Mouse (Mus musculus) liver, embryonic 12.5 days (tissue): Measurements from ENCODE around the gene Spg7. TPM values are rescaled to one million over a fixed set of nuclear protein-coding genes. Genes with fewer than 3 reads are reported as not detected.

Experiments
- ATAC-seq: fragments of 200-750 bp; cut with Nextera tagmentation; 2 replicates; pipeline ENCODE4 v1.8.0; 2017; ENCODE audit warnings: moderate number of reproducible peaks, mild to moderate bottlenecking, moderate library complexity
- H3K27ac ChIP-seq: fragments of 300-500 bp; sonication (generic); 2 replicates; pipeline ENCODE4 v1.5.1; 2016; ENCODE audit warnings: mild to moderate bottlenecking
- H3K27me3 ChIP-seq: fragments of 300-500 bp; sonication (generic); replicated peaks from 2 replicates; pipeline ENCODE4 v1.6.1; 2016; ENCODE audit warnings: mild to moderate bottlenecking, moderate library complexity
- H3K36me3 ChIP-seq: fragments of 300-500 bp; sonication (generic); 2 replicates; pipeline ENCODE4 v1.6.1; 2016; ENCODE audit warnings: mild to moderate bottlenecking, moderate library complexity
- H3K4me1 ChIP-seq: fragments of 300-500 bp; sonication (generic); 2 replicates; pipeline ENCODE4 v1.6.1; 2016
- H3K4me2 ChIP-seq: fragments of 300-500 bp; sonication (generic); 2 replicates; pipeline ENCODE4 v1.6.1; 2016; ENCODE audit warnings: mild to moderate bottlenecking, moderate library complexity
- H3K4me3 ChIP-seq: fragments of 300-500 bp; sonication (generic); 2 replicates; pipeline ENCODE4 v1.5.1; 2016; ENCODE audit warnings: mild to moderate bottlenecking, moderate library complexity
- H3K9ac ChIP-seq: fragments of 300-500 bp; sonication (generic); 2 replicates; pipeline ENCODE4 v1.6.1; 2016; ENCODE audit warnings: mild to moderate bottlenecking, moderate library complexity
- H3K9me3 ChIP-seq: fragments of 300-500 bp; sonication (generic); replicated peaks from 2 replicates; pipeline ENCODE4 v1.6.1; 2016; ENCODE audit warnings: mild to moderate bottlenecking, moderate library complexity
- WGBS: fragments of 180-500 bp; shearing (Covaris S2); methylation state at CpG from one replicate; pipeline ENCODE4 v1.1.7; 2016; ENCODE audit not compliant: insufficient replicate concordance; 5-methylcytosine and 5-hydroxymethylcytosine counted together
- polyA plus RNA-seq: library from polyadenylated mRNA; unstranded; fragments of >200 nt; fragmentation: Nextera tagmentation; extraction: Ambion mirVana; gene quantifications from 2 replicates; pipeline ENCODE4 v1.2.1, GENCODE M21; 2016

The Spg7 gene
- polyA plus RNA-seq, 1 experiment from 2014 or later: 40.0 TPM

DNA sequence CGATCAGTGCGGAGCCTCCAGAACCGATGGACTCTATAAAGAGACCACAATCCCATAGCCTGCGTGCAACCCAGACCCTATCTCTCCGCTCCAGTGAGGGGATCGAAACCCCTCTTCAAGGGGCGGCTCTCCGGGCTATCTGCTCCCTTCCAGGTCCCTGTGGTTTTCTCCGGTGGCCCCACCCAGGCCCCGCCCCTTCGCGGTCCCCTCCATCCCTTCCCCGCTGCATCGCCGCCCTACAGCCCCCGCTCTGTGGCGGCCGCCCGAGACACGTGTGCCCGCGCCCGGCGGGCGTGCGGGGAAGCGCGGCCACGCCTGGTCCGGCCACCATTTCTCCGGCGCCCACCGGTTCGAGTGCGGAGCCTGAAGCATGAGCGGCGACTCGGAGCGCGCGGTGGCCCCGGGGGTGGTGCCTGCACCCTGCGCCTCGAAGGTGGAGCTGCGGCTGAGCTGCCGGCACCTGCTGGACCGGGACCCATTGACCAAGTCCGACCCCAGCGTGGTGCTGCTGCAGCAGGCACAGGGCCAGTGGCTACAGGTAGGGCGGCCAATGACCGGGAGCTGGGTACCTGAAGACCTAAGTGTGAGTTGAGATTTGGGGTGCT is 54.5 kb downstream of the Spg7 start, which contains the start of gene Cpne7:
Cpne7 (plus strand) TSS at position 248 of the 605 bp plus-strand sequence.
- Histone ChIP-seq H3K27ac (no peak within 1 kb of the TSS), H3K27me3 (peaks cover 50% of the 10 kb centered on the region), H3K4me2 (peak within 1 kb of the TSS; percentile 98), H3K9ac (peak within 1 kb of the TSS; percentile 60), H3K36me3 (no peaks in the 10 kb centered on the region), H3K4me1 (peaks cover 55% of the 10 kb centered on the region), H3K4me3 (peak within 1 kb of the TSS; percentile 64), H3K9me3 (no peaks in the 10 kb centered on the region)
- peak; percentile 77 for ATAC-seq
- WGBS: 1% methylated on average over 51 of the region's 51 CpGs

DNA sequence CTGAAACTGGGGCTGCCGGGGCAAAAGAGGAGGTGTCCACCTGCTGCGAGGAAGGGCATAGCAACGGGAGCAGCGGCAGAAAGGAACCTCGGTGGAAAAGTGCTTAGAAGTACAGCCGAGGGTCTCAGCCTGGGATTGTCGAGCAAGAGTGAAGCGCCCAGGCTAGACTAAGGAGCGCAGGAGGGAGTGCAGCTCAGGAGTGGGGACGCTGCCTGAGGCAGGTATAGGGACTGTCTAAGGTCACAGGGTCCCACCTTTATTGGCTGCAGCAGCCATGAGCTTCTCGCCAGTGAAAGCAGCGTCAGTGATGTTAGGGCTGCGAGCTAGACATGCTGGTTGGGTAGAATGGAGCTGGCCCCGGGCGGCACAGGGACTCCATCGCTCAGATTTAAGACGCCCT is 55.0 kb downstream of the Spg7 start:
- Histone ChIP-seq H3K9ac (peak overlapping the region; percentile 60), H3K9me3 (no peaks in the 10 kb centered on the region), H3K4me1 (peaks cover 55% of the 10 kb centered on the region), H3K4me3 (peak overlapping the region; percentile 64), H3K27me3 (peaks cover 55% of the 10 kb centered on the region), H3K36me3 (no peaks in the 10 kb centered on the region), H3K4me2 (peak overlapping the region; percentile 98), H3K27ac (no peak overlapping the region)
- ATAC-seq: no peak
- 3% methylated on average over 17 of the region's 17 CpGs for WGBS

DNA sequence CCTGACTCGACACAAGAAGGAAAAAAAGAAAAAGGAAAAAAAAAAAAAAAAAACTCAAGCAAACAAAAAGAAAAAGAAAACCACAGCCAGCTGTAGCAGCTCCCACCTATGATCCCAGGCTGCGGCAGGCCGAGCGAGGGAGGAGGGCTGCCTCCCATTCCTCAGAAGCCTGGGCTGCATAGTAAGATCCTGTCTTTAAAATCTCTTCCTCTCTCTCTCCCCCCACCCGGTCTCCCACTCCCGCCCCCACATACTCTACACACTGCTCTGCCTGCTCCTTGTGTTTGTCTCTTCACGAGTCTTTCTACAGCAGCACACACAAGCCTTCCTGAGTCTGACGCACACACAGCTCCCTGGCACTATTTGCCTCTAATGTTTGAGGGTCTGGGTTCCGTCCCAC is 59.3 kb downstream of the Spg7 start:
- H3K4me2 ChIP-seq: no peak overlapping the region
- peaks cover 32% of the 10 kb centered on the region for H3K4me1 ChIP-seq
- H3K9ac ChIP-seq: no peak overlapping the region
- H3K27me3 ChIP-seq: peaks cover 76% of the 10 kb centered on the region
- no peak for ATAC-seq
- H3K9me3 ChIP-seq: no peaks in the 10 kb centered on the region
- H3K36me3 ChIP-seq: no peaks in the 10 kb centered on the region
- H3K4me3 ChIP-seq: no peak overlapping the region
- no peak overlapping the region for H3K27ac ChIP-seq
- 56% methylated on average over 9 of the region's 9 CpGs for WGBS

DNA sequence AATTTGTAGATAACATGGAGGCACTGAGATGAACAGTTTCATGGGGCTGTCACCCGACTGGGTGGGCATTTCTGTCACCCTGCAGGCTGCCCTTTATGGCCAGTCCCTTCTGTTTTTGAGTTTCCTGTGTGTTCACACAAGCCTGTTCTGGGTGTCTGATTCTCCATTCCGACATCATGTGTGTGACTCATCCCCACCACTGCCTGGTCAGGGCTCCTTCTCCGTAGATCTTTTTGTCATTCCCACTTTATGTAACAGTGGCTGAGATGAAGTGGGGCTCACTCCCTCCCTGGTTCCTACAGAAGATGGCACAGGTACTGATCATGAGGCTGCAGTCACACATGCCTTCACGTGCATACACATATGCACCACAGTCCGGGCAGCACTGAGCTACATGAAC is 59.9 kb downstream of the Spg7 start:
- Histone ChIP-seq H3K9ac (no peak overlapping the region), H3K27ac (no peak overlapping the region), H3K4me2 (no peak overlapping the region), H3K36me3 (no peaks in the 10 kb centered on the region), H3K4me1 (peaks cover 26% of the 10 kb centered on the region), H3K9me3 (no peaks in the 10 kb centered on the region), H3K4me3 (no peak overlapping the region), H3K27me3 (peaks cover 76% of the 10 kb centered on the region)
- WGBS: 71% methylated on average over 5 of the region's 5 CpGs
- ATAC-seq: no peak

DNA sequence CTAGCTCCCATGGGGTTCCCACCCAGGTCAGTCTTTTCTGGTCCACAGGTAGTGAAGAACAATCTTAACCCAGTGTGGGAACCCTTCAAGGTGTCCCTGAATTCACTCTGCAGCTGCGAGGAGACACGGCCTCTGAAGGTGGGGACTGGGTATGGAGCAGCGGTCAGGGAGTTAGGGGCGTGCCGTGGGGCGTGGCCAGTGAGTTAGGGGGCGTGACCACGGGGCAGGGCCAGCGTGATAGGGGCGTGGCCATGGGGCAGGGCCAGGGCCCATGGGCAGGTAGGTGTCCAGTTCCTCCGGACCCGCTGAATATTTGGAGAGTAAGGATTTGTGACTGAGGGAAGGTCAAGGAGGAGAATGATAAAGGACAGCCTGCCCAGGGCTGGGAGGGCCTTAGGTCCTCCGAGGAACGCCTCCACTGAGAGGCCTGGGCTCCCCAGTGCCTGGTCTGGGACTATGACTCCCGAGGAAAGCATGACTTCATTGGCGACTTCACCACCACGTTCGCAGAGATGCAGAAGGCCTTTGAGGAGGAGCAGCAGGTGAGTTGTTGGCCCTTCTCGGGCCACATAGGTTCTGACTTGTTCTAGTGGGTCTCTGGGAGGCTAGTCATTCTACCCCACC is 63.6 kb downstream of the Spg7 start:
- Histone ChIP-seq H3K27ac (no peak overlapping the region), H3K4me2 (peak overlapping the region; percentile 36), H3K36me3 (no peaks in the 10 kb centered on the region), H3K4me3 (0 out of 2 replicates have a peak overlapping the region, but pooled peaks have one; percentile 3), H3K4me1 (peaks cover 9% of the 10 kb centered on the region), H3K9ac (no peak overlapping the region), H3K9me3 (no peaks in the 10 kb centered on the region), H3K27me3 (peaks cover 85% of the 10 kb centered on the region)
- ATAC-seq: peak; percentile 74
- 11% methylated on average over 19 of the region's 19 CpGs for WGBS

DNA sequence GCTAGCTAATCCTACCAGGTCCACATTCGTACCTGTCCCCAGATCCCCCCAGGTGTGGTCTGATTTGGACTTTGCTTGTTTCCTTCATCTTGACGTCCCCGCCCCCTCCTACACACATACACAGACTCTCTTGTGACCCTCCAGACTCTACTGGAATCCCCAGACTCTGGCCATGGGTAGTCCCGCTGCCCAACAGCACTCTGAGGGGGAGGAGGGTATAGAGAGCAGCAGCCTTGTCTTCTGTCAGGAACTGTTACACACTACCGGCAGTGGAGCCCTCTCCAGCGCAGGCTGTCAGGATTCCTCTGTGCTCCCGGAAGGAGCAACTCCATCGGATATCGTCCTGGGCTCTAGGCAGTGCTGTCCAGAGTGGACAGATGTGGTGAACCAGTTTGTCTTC is 68.3 kb downstream of the Spg7 start:
- no peak overlapping the region for H3K9ac ChIP-seq
- H3K27ac ChIP-seq: no peak overlapping the region
- peaks cover 63% of the 10 kb centered on the region for H3K27me3 ChIP-seq
- WGBS: 48% methylated on average over 9 of the region's 9 CpGs
- no peaks in the 10 kb centered on the region; the same call in 1 of the 2 replicates for H3K36me3 ChIP-seq
- ATAC-seq: no peak
- H3K4me1 ChIP-seq: peaks cover 7% of the 10 kb centered on the region
- H3K4me3 ChIP-seq: no peak overlapping the region
- H3K4me2 ChIP-seq: no peak overlapping the region
- H3K9me3 ChIP-seq: peaks cover 4% of the 10 kb centered on the region; the same call in 1 of the 2 replicates

DNA sequence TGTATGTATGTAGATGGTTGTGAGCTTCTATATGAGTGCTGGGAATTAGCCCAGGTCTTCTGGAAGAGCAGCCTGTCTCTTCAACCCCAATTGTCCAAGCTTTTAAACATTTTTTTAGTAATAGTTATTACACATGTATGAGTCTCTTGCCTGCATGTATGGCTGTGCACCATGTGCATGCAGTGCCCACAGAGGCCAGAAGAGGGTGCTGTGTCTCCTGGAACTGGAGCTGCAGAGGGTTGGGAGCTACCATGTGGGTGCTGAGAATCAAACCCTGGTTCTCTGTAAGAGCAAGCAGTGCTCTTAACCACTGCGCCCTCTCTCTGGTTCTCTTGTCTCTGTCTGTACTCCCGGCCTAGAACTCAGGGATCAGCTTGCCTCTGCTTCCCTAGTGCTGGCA is 70.2 kb downstream of the Spg7 start:
- Histone ChIP-seq H3K36me3 (no peaks in the 10 kb centered on the region; the same call in 1 of the 2 replicates), H3K9me3 (peaks cover 4% of the 10 kb centered on the region; the same call in 1 of the 2 replicates), H3K27me3 (peaks cover 49% of the 10 kb centered on the region), H3K4me1 (no peaks in the 10 kb centered on the region), H3K27ac (no peak overlapping the region), H3K9ac (no peak overlapping the region), H3K4me3 (no peak overlapping the region), H3K4me2 (no peak overlapping the region)
- ATAC-seq: no peak
- 87% methylated on average over 2 of the region's 2 CpGs for WGBS

DNA sequence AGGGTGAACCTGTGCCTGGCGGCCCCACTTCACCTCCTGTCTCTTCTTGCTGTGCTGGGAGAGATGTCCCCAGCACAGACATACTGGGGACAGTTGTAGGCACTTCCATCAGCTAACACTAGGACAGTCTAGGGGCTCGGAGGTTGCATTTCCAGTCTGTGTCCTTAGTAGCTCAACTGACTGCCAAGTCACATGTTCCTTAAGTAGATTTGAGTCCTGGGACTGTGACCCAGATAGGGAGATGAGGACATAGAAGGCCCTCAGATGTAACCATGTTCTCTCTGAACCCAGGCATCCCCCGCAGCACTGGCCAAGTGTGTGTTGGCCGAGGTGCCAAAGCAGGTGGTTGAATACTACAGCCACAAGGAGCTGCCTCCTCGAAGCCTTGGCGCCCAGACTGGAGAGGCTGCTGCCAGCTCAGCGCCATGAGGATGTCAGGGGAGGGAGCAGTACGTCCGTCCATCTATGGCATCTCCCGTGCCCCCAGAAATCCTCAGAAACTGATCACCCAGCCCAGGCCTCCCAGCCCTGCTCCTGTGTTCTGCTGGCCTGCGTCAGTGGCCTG is 71.5 kb downstream of the Spg7 start:
- H3K27ac ChIP-seq: no peak overlapping the region
- H3K4me3 ChIP-seq: no peak overlapping the region
- peaks cover 37% of the 10 kb centered on the region for H3K27me3 ChIP-seq
- no peak overlapping the region for H3K4me2 ChIP-seq
- H3K4me1 ChIP-seq: no peaks in the 10 kb centered on the region
- no peaks in the 10 kb centered on the region; the same call in 1 of the 2 replicates for H3K36me3 ChIP-seq
- peaks cover 4% of the 10 kb centered on the region; the same call in 1 of the 2 replicates for H3K9me3 ChIP-seq
- no peak overlapping the region for H3K9ac ChIP-seq
- no peak for ATAC-seq
- 68% methylated on average over 11 of the region's 11 CpGs for WGBS

DNA sequence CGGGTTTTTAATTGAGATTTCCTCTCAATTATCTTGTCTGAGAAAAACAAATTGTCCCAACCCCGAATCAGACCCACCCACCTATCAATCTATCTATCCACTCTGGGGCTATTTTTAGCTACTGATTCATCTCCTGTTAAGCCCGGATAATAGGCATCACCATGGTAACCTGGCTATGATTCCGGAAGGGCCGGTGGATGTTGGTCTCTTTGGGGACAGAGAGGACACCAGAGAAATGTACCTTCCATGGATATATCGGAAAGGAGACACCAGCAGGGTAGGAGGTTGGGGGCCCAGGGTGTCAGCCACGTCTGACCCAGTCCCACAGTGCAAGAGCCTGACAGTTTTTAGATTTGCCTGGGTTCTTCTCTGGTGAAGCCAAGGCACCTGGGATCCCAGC is 72.7 kb downstream of the Spg7 start:
- no peak overlapping the region for H3K27ac ChIP-seq
- no peak overlapping the region for H3K4me3 ChIP-seq
- 41% methylated on average over 7 of the region's 7 CpGs for WGBS

DNA sequence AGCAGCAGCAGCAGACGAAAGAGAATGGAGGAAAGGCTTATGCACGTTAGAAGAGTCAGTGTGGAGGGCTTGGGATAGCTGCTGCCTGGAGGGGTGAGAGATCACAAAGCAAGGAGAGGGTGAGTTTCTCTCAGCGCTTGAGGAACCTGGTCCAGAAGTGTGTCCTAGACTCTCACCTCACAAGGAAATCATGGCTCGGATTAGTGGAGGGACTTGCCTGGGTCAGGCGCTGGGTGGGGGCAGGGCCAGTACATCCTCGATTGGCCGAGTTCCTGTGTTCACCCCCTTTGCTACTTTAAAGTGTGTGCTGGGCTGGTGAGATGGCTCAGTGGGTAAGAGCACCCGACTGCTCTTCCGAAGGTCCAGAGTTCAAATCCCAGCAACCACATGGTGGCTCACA is 73.1 kb downstream of the Spg7 start:
- Histone ChIP-seq H3K27ac (no peak overlapping the region), H3K4me1 (peaks cover 4% of the 10 kb centered on the region; the same call in 1 of the 2 replicates), H3K4me3 (no peak overlapping the region), H3K9me3 (peaks cover 4% of the 10 kb centered on the region; the same call in 1 of the 2 replicates), H3K27me3 (peaks cover 22% of the 10 kb centered on the region), H3K9ac (no peak overlapping the region), H3K4me2 (no peak overlapping the region), H3K36me3 (no peaks in the 10 kb centered on the region; the same call in 1 of the 2 replicates)
- no peak for ATAC-seq
- WGBS: 50% methylated on average over 9 of the region's 9 CpGs

More for the DNA sequence above, 72.7 kb downstream of the Spg7 start:
- peaks cover 4% of the 10 kb centered on the region; the same call in 1 of the 2 replicates for H3K4me1 ChIP-seq
- no peak overlapping the region for H3K4me2 ChIP-seq
- no peaks in the 10 kb centered on the region; the same call in 1 of the 2 replicates for H3K36me3 ChIP-seq
- H3K27me3 ChIP-seq: peaks cover 25% of the 10 kb centered on the region
- H3K9me3 ChIP-seq: peaks cover 4% of the 10 kb centered on the region; the same call in 1 of the 2 replicates
- ATAC-seq: no peak
- no peak overlapping the region for H3K9ac ChIP-seq

DNA sequence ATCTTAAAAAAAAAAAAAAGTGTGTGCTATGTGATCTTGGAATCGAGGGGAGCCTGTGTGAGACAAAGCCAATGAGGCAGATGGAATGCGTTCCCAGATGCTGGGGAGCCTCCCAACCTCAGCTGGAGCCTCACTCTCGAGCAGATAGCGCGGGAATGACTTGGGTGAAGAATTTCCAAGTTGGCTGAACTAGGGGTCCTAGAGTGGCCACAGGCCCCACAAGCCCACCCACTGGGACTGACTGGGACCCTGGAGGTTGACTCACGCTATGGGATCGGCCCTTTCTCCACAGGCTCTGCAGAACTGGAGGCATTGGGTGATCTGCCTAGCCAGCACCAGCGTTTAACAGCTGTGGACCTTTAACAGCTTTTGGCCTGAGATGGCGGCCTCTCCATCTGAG is 73.5 kb downstream of the Spg7 start:
- Histone ChIP-seq H3K4me2 (no peak overlapping the region), H3K36me3 (no peaks in the 10 kb centered on the region; the same call in 1 of the 2 replicates), H3K4me1 (peaks cover 4% of the 10 kb centered on the region; the same call in 1 of the 2 replicates), H3K27ac (no peak overlapping the region), H3K9me3 (peaks cover 4% of the 10 kb centered on the region; the same call in 1 of the 2 replicates), H3K4me3 (no peak overlapping the region), H3K27me3 (peaks cover 18% of the 10 kb centered on the region; the same call in 1 of the 2 replicates), H3K9ac (no peak overlapping the region)
- ATAC-seq: no peak
- WGBS: 73% methylated on average over 9 of the region's 9 CpGs

DNA sequence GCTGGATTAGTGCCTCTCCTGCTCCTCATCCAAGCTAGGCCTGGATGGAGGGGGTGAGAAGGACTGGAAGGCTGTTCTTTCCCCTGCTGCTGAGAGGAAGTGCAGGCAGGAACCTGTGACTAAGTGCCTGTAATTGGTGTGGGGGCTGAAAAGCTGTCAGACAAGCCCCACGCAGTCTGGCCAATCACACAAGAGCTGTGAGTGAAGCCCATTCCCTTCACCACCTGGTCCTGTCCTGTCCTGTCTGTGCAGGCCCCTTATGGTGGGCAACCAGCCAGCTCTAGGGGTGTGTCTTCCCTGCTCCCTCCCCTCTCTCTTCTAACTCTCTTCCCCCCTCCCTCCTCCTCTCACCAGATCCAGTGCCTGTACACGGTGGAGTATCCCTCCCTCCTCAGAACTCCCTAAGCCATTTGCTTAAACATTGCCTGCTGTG is 74.9 kb downstream of the Spg7 start:
- Histone ChIP-seq H3K36me3 (no peaks in the 10 kb centered on the region; the same call in 1 of the 2 replicates), H3K27ac (no peak overlapping the region), H3K4me1 (peaks cover 4% of the 10 kb centered on the region; the same call in 1 of the 2 replicates), H3K4me2 (no peak overlapping the region), H3K27me3 (peaks cover 15% of the 10 kb centered on the region; the same call in 1 of the 2 replicates), H3K9ac (no peak overlapping the region), H3K9me3 (peaks cover 4% of the 10 kb centered on the region; the same call in 1 of the 2 replicates), H3K4me3 (no peak overlapping the region)
- ATAC-seq: 0 out of 2 replicates have a peak, but pooled peaks have one; percentile 6
- WGBS: 29% methylated on average over 2 of the region's 2 CpGs
